Mouse (Mus musculus): Measurements from ENCODE around the gene Mex3d.

DNA sequence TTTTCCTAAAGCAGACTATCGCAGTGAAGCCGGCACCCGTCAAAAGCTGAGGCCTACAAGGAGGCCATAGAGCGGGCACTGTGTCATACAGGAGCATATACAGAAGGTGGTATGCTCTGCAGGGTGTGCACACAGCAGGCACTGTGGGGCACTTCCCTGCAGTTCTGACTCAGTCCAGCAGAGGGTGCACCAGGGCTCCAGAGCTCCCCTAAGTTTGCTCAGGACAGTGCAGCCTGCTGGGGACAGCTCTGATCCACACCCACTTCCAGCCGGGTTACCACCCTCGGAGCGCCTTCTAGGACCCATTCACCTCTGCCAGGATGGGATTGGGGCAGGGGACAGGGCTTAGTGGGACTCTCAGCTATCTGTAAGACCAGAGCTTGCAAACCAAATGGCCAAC is 37.2 kb downstream of the Mex3d start:
- TF ChIP-seq GATA1 (IDR thresholded peaks at IDR 0.05; ENCODE audit: low read length) (no peak), TAL1 (IDR thresholded peaks at IDR 0.05; ENCODE audit: low read length) (no peak)

Data from erythroblast, embryonic 14.5 days (primary cell).